Mouse (Mus musculus) cortical plate, adult 2 months (tissue): ENCODE data around the gene Cxcl13.

Experiments used
- CTCF ChIP-seq: fragments of 200-500 bp; IDR thresholded peaks from 2 replicates; pipeline ENCODE4 v1.5.1; 2011; ENCODE audit warnings: mild to moderate bottlenecking, control low read depth, low read length; ENCODE audit not compliant: insufficient read depth; ENCODE audit errors: extremely low read depth
- POLR2A ChIP-seq: fragments of 200-500 bp; IDR thresholded peaks from 2 replicates; pipeline ENCODE4 v1.6.1; 2011; ENCODE audit warnings: mild to moderate bottlenecking, low read length, control low read depth; ENCODE audit not compliant: insufficient read depth; ENCODE audit errors: extremely low read depth

DNA sequence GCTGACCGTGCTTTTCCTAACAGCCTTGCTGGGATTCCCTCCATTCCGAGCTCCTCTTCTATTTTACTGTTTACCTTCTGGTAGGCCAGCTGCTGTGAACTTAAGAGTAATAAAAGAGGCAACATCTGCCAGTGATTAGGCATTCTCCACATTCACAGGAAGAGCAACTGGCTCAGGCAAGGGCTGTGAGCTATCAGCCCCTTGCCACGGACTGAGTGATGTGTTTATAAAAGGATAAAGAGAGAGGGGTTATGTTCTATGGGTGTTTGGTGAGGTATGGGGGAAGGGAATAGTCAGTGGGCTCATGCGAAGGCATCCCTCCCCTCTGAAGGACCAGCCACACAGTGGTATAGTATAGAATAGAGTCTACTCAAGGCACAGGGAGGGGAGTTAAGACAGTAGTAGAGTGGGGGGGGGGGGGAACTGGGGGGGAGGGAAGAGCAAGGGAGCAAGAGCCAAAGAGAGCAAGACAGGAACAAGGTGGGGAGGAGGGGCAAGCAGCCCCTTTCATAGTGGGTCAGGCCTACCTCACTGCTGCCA lies 16.0 kb upstream of the Cxcl13 start:
- TF ChIP-seq CTCF, result no peak
- TF ChIP-seq POLR2A, result no peak
